Mouse (Mus musculus) urinary bladder, adult 18-20 months (tissue): ENCODE data around the gene Cog5.

Source experiments
- DNase-seq, 2 experiments: peaks; one replicate each; pipeline ENCODE4 v3.0.0; 2022; ENCODE audit warnings: low spot score in 2 of 2, mixed read lengths in 2 of 2

Gene Cog5

GRCm38 (mm10) chr12:31892771-31893170 is 238.1 kb downstream of the Cog5 start:
- no peak for DNase-seq

- no peak for DNase-seq
Observed at GRCm38 (mm10) chr12:31895095-31895734, 240.5 kb downstream of the Cog5 start.

GRCm38 (mm10) chr12:31895888-31896287 is 241.2 kb downstream of the Cog5 start:
- DNase-seq, result no peak

- DNase-seq, result no peak
Observed at GRCm38 (mm10) chr12:31896295-31896694, 241.6 kb downstream of the Cog5 start.

- DNase-seq, result no peak
Observed at GRCm38 (mm10) chr12:31896986-31897385, 242.3 kb downstream of the Cog5 start.

GRCm38 (mm10) chr12:31897456-31897855 is 242.8 kb downstream of the Cog5 start:
- DNase-seq, result no peak

- no peak for DNase-seq
Observed at GRCm38 (mm10) chr12:31900391-31900914, 245.8 kb downstream of the Cog5 start.

GRCm38 (mm10) chr12:31905696-31906551 is 251.3 kb downstream of the Cog5 start:
- DNase-seq, result no peak

GRCm38 (mm10) chr12:31907436-31907835 is 252.8 kb downstream of the Cog5 start:
- no peak for DNase-seq

- no peak for DNase-seq
Observed at GRCm38 (mm10) chr12:31912966-31913551, 258.4 kb downstream of the Cog5 start.

- DNase-seq, result peak in 1 of 2 experiments; percentile 27
Observed at GRCm38 (mm10) chr12:31913614-31914013, 258.9 kb downstream of the Cog5 start.

GRCm38 (mm10) chr12:31916691-31917090 is 262.0 kb downstream of the Cog5 start:
- DNase-seq, result no peak

GRCm38 (mm10) chr12:31917245-31917644 is 262.6 kb downstream of the Cog5 start:
- no peak for DNase-seq

GRCm38 (mm10) chr12:31920464-31921405 is 266.1 kb downstream of the Cog5 start:
- DNase-seq, result no peak

GRCm38 (mm10) chr12:31924135-31924534 is 269.5 kb downstream of the Cog5 start:
- no peak for DNase-seq

GRCm38 (mm10) chr12:31925343-31925742 is 270.7 kb downstream of the Cog5 start:
- no peak for DNase-seq

- peak in 1 of 2 experiments; percentile 20 for DNase-seq
Observed at GRCm38 (mm10) chr12:31926661-31927061, 272.0 kb downstream of the Cog5 start.

GRCm38 (mm10) chr12:31928498-31928897 is 273.8 kb downstream of the Cog5 start:
- no peak for DNase-seq

- no peak for DNase-seq
Observed at GRCm38 (mm10) chr12:31931818-31932217, 277.1 kb downstream of the Cog5 start.

GRCm38 (mm10) chr12:31936657-31937300 is 282.1 kb downstream of the Cog5 start:
- no peak for DNase-seq

GRCm38 (mm10) chr12:31937613-31938012 is 282.9 kb downstream of the Cog5 start:
- no peak for DNase-seq
